ENCODE assay signal across 9 mouse cellular contexts in the genomic region with DNA sequence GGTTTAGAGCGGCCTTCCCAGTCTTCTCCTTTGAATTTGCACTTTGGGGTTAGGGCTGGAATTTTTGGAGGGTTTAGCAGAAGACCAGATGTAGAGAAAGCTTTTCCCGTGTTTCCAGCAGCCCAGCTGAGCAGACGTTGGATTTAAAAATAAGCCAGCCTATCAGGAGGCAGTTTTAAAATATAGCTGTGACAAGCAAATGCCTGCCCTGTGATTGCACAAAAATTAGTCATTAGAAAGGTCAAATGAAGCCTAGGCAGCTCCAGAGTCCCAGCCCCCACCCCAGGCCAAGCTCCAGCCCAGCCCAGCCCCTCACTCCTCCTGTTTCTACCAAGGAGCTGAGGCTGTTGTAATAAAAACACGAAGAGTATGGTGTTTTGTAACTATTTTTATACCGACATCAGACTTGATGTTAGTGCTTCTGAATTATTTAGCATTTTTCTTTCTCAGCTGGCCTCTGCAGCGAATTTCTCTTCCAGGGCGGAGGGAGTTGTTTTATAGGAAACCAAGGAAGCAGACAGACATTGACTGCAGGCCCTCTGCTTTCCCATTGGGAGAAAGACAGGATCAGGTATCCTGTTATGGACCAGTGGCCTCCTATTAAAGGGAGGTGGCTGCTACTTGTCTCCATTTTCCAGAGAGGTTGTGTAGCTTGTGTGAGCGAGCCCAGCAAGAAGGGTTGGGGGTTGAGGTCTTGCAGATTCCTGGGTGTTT. TPM values are rescaled to one million over a fixed set of nuclear protein-coding genes. Genes with fewer than 3 reads are reported as not detected.
A peak's percentile ranks its signal among the peaks of the same experiment; 100 is the strongest.
DNase-seq lines count a peak whose midpoint lies in the region; ATAC-seq lines count a peak whose summit lies in the region.
"Had no signal": no experiment of that assay in that cellular context is flagged by ENCODE, and none has a peak within 500 bp of the region (broad histone marks: within the 10 kb centered on the region; RNA-seq: fewer than 3 reads in every experiment).

No protein-coding gene starts in this region.

- H3K4me2 ChIP-seq in heart, embryonic 13.5 days, result peak overlapping the region; percentile 24
- no peak overlapping the region; the same call in 1 of the 2 replicates for H3K4me2 ChIP-seq in embryonic facial prominence, embryonic 15.5 days (replicated peaks)
- H3K4me2 ChIP-seq in neural tube, embryonic 13.5 days, result no peak overlapping the region
- H3K4me2 ChIP-seq: liver, embryonic 15.5 days had no signal

- H3K4me1 ChIP-seq in heart, embryonic 13.5 days, result peaks cover 25% of the 10 kb centered on the region
- H3K4me1 ChIP-seq in embryonic facial prominence, embryonic 15.5 days, result peaks cover 25% of the 10 kb centered on the region
- H3K4me1 ChIP-seq in neural tube, embryonic 13.5 days (replicated peaks), result peaks cover 21% of the 10 kb centered on the region
- H3K4me1 ChIP-seq: liver, embryonic 15.5 days had no signal

- peak overlapping the region; percentile 29 for H3K27ac ChIP-seq in heart, embryonic 13.5 days (replicated peaks)
- H3K27ac ChIP-seq in embryonic facial prominence, embryonic 15.5 days (replicated peaks), result peak overlapping the region; percentile 11; the same call in 1 of the 2 replicates
- H3K27ac ChIP-seq in neural tube, embryonic 13.5 days (replicated peaks), result peak overlapping the region; percentile 68
- H3K27ac ChIP-seq: liver, embryonic 15.5 days had no signal

- no peaks in the 10 kb centered on the region for H3K9me3 ChIP-seq in heart, embryonic 13.5 days
- no peaks in the 10 kb centered on the region for H3K9me3 ChIP-seq in embryonic facial prominence, embryonic 15.5 days (replicated peaks)
- no peaks in the 10 kb centered on the region for H3K9me3 ChIP-seq in neural tube, embryonic 13.5 days
- H3K9me3 ChIP-seq: liver, embryonic 15.5 days had no signal

- WGBS in heart, embryonic 13.5 days, result 66% methylated on average over 8 of the region's 8 CpGs
- WGBS in embryonic facial prominence, embryonic 15.5 days, result 36% methylated on average over 8 of the region's 8 CpGs
- 65% methylated on average over 8 of the region's 8 CpGs for WGBS in neural tube, embryonic 13.5 days

- intact Hi-C loops in left cerebral cortex, postnatal 25 days (cut with DNase I), result no loop called here
- intact Hi-C loops in left cerebral cortex, postnatal 10 days (cut with DNase I), result no loop called here

- no peak for ATAC-seq in heart, embryonic 13.5 days (ENCODE audit: extremely low read depth, insufficient number of reproducible peaks, low FRiP score, low TSS enrichment)
- ATAC-seq in embryonic facial prominence, embryonic 15.5 days (ENCODE audit: insufficient number of reproducible peaks, low FRiP score, low TSS enrichment, low read depth), result 0 out of 2 replicates have a peak, but pooled peaks have one; percentile 22
- no peak; the same call in 1 of the 2 replicates for ATAC-seq in neural tube, embryonic 13.5 days (ENCODE audit: low read depth)

- no peak overlapping the region for H3K4me3 ChIP-seq in heart, embryonic 13.5 days
- H3K4me3 ChIP-seq in embryonic facial prominence, embryonic 15.5 days (replicated peaks), result no peak overlapping the region
- H3K4me3 ChIP-seq in neural tube, embryonic 13.5 days, result no peak overlapping the region
- H3K4me3 ChIP-seq: liver, embryonic 15.5 days had no signal

- no peaks in the 10 kb centered on the region for H3K27me3 ChIP-seq in heart, embryonic 13.5 days (replicated peaks)
- H3K27me3 ChIP-seq in embryonic facial prominence, embryonic 15.5 days, result no peaks in the 10 kb centered on the region
- H3K27me3 ChIP-seq in neural tube, embryonic 13.5 days, result no peaks in the 10 kb centered on the region
- H3K27me3 ChIP-seq: liver, embryonic 15.5 days had no signal

- no peak for DNase-seq in heart, adult 18-20 months
- peak; percentile 34 to 72 for DNase-seq in left cerebral cortex, postnatal 25 days (ENCODE audit: low spot score in 2 of 2)
- no peak for DNase-seq in left cerebral cortex, postnatal 10 days (ENCODE audit: extremely low spot score in 1 of 2, low spot score in 2 of 2)
- no peak for DNase-seq in cerebellum, postnatal 36 days
- DNase-seq in cerebellum, adult 8-10 months, result no peak

- no peaks in the 10 kb centered on the region for H3K36me3 ChIP-seq in heart, embryonic 13.5 days
- no peaks in the 10 kb centered on the region for H3K36me3 ChIP-seq in embryonic facial prominence, embryonic 15.5 days
- H3K36me3 ChIP-seq in neural tube, embryonic 13.5 days, result no peaks in the 10 kb centered on the region
- H3K36me3 ChIP-seq: liver, embryonic 15.5 days had no signal

- no peak overlapping the region for H3K9ac ChIP-seq in heart, embryonic 13.5 days
- H3K9ac ChIP-seq in embryonic facial prominence, embryonic 15.5 days, result no peak overlapping the region
- 0 out of 2 replicates have a peak overlapping the region, but pooled peaks have one; percentile 38 for H3K9ac ChIP-seq in neural tube, embryonic 13.5 days
- H3K9ac ChIP-seq: liver, embryonic 15.5 days had no signal

RNA-seq across cellular contexts. Expression of a gene that starts 59.1 kb away (rescaled TPM):
- 9.2 and 10.5 TPM in 2 replicates for polyA plus RNA-seq in heart, embryonic 13.5 days (2015; fragmentation: Nextera tagmentation; extraction: Ambion mirVana)
- 1 to 10 TPM; 1.2 to 2.2 TPM for total RNA-seq in heart, adult 18-20 months (2021)
- total RNA-seq in left cerebral cortex, postnatal 25 days (2021), result 100 to 1,000 TPM; 134 to 162 TPM
- 100 to 1,000 TPM; 104 to 114 TPM for total RNA-seq in left cerebral cortex, postnatal 10 days (2021)
- 51.4 and 51.6 TPM in 2 replicates for polyA plus RNA-seq in embryonic facial prominence, embryonic 15.5 days (2015; fragmentation: Nextera tagmentation; extraction: Ambion mirVana)
- 34.6 and 36.8 TPM in 2 replicates for polyA plus RNA-seq in neural tube, embryonic 13.5 days (2015; fragmentation: Nextera tagmentation; extraction: Ambion mirVana)

Comparison
In these comparisons a context has a peak if more than half of its experiments do, and no peak if none do; other contexts are left out.
1. DNase-seq: peak in left cerebral cortex, postnatal 25 days (2 of 2); none in heart, adult 18-20 months (0 of 2), left cerebral cortex, postnatal 10 days (0 of 2), cerebellum, postnatal 36 days (0 of 2) and cerebellum, adult 8-10 months (single experiment).
2. H3K27ac ChIP-seq: peak in every context shown above with its lines; median percentile 68 in neural tube, embryonic 13.5 days; 29 in heart, embryonic 13.5 days; 11 in embryonic facial prominence, embryonic 15.5 days.
3. RNA of a gene that starts 59.1 kb away (total RNA-seq): 134 to 162 TPM in left cerebral cortex, postnatal 25 days and 104 to 114 TPM in left cerebral cortex, postnatal 10 days; 1.2 to 2.2 TPM in heart, adult 18-20 months; every median in the first group is over 10 times any median in the second.